Mouse (Mus musculus) gastrocnemius, postnatal 10 days (tissue): ENCODE data around the gene Vegfd. TPM values are rescaled to one million over a fixed set of nuclear protein-coding genes. Genes with fewer than 3 reads are reported as not detected.

Experiments
- DNase-seq: peaks from one replicate; pipeline ENCODE4 v3.0.0; 2021; ENCODE audit warnings: mixed read lengths
- total RNA-seq, 2 experiments: library from RNA; stranded (reverse); gene quantifications; 2 replicates each; pipeline ENCODE4 v1.2.3; 2021

The Vegfd gene
- total RNA-seq, 2 experiments from 2014 or later, result 2.1 to 3.3 TPM

- DNase-seq, result peak; percentile 78
These were observed 46.3 kb downstream of the Vegfd start, which contains the start of gene Piga for GRCm38 (mm10) chrX:164419471-164419939. Gene Piga (plus strand): TSS chrX:164419787.

- no peak for DNase-seq
These were observed 46.8 kb downstream of the Vegfd start for GRCm38 (mm10) chrX:164419955-164420354.

DNA sequence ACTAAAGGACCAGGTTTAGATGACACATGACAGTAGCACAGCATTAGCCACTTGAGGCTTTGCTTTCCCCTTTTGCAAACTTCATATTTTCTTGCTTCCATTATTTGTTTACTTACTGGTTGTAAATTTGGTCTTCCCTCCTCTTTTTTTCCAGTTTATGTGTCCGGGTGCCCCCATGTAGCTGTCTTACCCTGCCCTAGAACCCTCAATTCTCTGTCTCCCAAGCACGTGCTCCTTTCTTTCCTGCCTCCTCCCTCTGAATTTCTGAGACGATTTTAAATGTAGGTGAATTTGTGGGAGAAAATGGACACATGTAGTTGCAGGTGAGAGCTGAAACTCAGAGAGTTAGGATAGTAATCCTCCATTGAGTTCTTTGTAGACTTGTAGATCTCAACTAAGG, 47.3 kb downstream of the Vegfd start:
- no peak for DNase-seq

- no peak for DNase-seq
These were observed 51.6 kb downstream of the Vegfd start for GRCm38 (mm10) chrX:164424821-164425220.

- no peak for DNase-seq
These were observed 54.1 kb downstream of the Vegfd start for GRCm38 (mm10) chrX:164427295-164427694.

DNA sequence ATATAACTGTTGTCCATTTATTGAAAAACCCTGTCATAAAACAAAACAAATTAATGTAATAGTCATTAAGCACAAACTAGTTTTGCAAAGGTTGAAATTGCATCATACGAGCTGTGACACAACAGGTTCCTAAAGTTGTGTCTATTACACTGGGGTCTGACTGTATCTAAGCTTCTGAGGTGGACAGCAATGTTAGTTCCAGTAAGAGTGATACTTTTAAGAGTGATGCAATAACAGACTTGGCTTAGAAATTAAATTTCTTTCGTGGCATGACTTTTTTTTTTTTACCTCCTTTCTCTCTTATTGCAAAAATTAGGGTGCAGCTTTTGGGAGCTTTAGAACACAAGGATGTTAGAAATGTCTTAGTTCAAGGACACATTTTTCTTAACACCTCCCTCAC, 55.0 kb downstream of the Vegfd start:
- no peak for DNase-seq

DNA sequence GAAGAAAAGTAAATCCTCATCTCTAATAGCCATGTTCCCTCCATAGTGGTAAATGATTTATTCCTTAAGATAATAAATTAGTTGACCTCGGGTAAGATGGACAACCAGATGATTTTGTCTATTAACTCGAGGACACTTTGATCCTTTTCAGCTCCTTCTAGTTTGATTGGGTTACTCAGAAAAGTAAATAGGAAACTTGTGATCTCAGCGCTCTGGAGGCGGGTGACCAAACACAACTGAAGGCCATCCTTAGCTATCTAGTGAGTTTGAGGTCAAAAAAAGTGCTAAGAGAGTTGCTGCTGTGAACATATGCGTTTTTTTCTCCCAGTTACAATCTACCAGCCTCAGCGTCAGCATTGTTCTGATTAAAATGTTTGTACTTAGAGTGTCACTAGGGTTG, 57.4 kb downstream of the Vegfd start:
- DNase-seq, result no peak

GRCm38 (mm10) chrX:164431133-164431532, 58.0 kb downstream of the Vegfd start:
- DNase-seq, result no peak

DNA sequence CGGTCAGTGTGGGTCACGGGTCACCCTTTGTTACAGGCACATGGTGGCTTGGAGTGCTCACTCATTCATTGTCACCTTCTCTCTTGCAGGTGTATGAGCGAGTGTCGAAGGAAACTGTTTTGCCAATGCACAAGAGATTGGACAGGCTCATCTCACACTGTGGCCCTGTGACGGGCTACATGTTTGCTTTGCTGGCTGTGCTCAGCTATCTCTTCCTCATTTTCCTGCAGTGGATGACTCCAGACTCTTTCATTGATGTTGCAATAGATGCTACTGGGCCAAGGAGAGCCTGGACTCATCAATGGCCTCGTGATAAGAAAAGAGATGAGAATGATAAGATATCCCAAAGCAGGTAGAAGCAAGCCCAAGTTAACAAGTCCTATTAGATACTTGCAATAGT, 58.4 kb downstream of the Vegfd start:
- DNase-seq, result no peak

DNA sequence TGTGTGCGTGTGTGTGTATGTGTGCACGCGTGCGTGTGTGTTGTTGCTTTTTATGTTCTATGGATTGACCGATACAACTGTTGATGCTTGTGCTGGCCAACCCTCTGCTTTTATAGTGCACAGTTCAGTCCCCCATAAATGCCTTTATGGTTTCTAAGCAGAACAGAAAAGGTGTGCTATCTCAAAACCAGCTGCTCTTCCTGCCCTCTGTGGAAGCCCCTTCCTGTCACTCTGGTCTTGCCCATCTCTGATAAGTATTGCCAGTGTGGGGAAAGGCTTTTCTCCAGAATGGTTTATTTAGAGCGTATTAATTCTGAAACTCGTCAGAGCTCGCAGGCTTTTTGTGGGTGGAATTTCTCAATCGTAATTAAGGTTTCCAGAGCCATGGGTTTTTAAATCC, 59.5 kb downstream of the Vegfd start:
- DNase-seq, result no peak

- DNase-seq, result no peak
These were observed 63.5 kb downstream of the Vegfd start, which contains the start of gene Asb11 for GRCm38 (mm10) chrX:164436709-164437108. Gene Asb11 (plus strand): TSS chrX:164436994.

DNA sequence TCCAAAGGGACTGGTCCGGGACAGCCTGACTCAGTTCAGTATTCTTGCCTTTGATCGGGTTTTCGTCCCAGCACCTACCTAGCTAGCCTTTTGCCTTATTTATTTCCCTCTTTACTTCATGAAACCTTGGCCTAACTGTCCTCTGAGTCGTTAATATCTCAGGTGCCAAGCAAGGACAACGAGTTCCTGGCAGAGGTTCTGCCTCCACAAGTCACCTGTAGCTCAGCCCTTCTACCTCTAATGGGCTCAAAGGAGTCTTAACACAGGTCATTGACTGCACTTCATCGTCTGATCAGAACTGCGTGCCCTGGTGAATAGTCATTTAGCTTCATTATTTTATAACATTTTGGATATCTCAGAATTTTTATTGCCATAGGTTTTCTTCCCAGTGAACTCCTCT, 66.3 kb downstream of the Vegfd start:
- DNase-seq, result no peak

- DNase-seq, result peak; percentile 33
These were observed 67.0 kb downstream of the Vegfd start for GRCm38 (mm10) chrX:164440140-164440539.

GRCm38 (mm10) chrX:164440703-164441102, 67.5 kb downstream of the Vegfd start:
- DNase-seq, result no peak

DNA sequence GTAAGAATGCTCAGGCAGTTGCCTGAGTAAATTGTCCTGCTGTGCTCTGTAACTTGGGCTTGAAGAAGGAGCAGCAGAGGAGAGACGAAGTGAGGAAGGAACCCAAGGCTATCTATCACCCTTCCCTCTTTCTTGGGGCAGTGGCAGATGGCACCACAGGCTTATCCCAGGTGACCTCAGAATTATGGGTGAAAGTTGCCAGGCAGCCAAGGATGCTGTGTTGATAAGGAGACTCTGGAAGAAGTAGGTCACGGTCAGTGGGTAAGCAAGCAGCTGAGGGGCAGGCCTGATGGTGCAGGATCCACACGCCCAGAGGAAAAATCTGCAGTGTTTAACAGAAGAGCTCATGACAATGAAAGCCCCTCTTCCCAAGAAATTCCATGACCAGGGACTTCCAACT, 68.1 kb downstream of the Vegfd start:
- DNase-seq, result no peak

GRCm38 (mm10) chrX:164445601-164446000, 72.4 kb downstream of the Vegfd start:
- DNase-seq, result no peak

DNA sequence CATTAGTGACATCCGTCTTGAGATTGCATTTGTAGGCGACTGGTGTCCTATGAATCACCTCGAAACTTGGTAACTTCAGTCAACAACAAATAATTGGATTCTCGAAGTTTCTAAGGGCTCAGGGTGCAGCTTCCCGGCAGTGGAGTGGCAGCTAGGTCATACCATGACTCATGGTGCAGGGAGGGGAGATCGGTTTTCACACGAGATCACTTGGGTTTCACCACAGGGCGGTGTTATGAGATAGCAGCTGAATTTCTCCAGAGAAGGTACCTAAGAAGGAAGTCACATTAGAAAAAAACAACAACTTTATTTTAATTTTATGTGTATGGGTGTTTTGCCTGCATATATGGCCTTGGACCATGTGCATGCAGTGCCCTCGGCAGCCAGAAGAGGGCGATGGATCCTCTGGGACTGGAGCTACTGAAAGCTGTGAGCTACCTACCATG, 73.0 kb downstream of the Vegfd start:
- no peak for DNase-seq

DNA sequence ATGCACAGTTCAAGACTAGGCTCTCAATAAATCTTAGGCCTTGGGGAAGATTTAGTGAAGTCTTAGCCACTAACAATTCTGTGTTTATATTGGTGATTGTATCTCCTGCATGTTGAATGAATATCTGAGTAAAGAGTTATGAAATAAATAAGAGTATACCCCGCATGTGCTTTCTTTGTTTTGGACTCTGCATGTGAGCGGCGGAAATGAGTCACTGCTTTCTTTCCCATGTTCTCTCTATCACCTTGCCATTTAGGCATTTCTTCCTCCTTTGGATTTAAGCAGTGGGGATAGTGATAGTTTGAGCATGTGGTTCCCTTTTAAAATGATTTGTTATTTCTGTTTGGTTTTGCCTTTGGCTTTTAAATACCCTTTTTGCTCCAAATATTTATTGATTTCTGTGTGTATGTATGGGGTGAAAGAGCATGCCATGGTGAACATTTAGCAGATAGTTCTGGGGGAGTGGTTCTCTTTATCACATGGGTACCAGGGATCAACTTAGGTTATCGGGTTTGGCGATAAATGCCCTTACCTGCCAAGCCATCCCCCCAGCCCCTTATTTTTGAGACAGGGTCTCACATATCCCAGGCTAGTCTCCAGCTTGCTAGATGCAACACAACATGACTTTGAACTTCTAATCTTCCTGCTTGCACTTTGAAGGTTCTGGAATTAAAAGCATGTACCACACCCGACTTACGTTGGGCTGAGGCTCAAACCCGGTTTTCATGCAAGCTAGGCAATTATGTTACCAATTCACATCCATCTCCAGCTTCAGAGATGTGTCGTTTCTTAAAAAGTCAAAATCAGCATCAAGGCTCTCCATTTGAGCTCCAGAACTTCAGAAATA, 73.9 kb downstream of the Vegfd start:
- no peak for DNase-seq

GRCm38 (mm10) chrX:164447682-164448071, 74.5 kb downstream of the Vegfd start:
- DNase-seq, result no peak

- peak; percentile 5 for DNase-seq
These were observed 76.0 kb downstream of the Vegfd start for GRCm38 (mm10) chrX:164449201-164449600.
